Comparison of ENCODE assay signal across 8 mouse cellular contexts in genomic region chr13:18174003-18174402, GRCm38 (mm10).
DNase-seq lines count a peak whose midpoint lies in the region; ATAC-seq and TF ChIP-seq lines count a peak whose summit lies in the region.
"Had no signal": no experiment of that assay in that cellular context is flagged by ENCODE, and none has a peak within 500 bp of the region (broad histone marks: within the 10 kb centered on the region; RNA-seq: fewer than 3 reads in every experiment).

No protein-coding gene starts in this region.

- TF ChIP-seq EP300 in lung, postnatal 0 days (IDR thresholded peaks at IDR 0.05), result no peak

- no peak overlapping the region for H3K27ac ChIP-seq in kidney, adult 2 months (ENCODE audit: insufficient read depth, low read depth, low read length)
- H3K27ac ChIP-seq in lung, postnatal 0 days (ENCODE audit: low read length), result no peak overlapping the region
- H3K27ac ChIP-seq: limb, embryonic 12.5 days had no signal

- no peaks in the 10 kb centered on the region for H3K79me2 ChIP-seq in C2C12 (ENCODE audit: control insufficient read depth, insufficient read depth)

- no peaks in the 10 kb centered on the region for H3K79me3 ChIP-seq in C2C12 (ENCODE audit: low read depth)

- ATAC-seq in lung, postnatal 0 days, result no peak

- H3ac ChIP-seq in C2C12 (ENCODE audit: control insufficient read depth, insufficient read length, low read depth), result no peak overlapping the region

- no peak overlapping the region for H3K9ac ChIP-seq in lung, postnatal 0 days (replicated peaks; ENCODE audit: low read depth)
- H3K9ac ChIP-seq: limb, embryonic 12.5 days had no signal

- no peaks in the 10 kb centered on the region for H3K9me3 ChIP-seq in lung, postnatal 0 days (ENCODE audit: low read length)
- H3K9me3 ChIP-seq: limb, embryonic 12.5 days had no signal

- H3K36me3 ChIP-seq in kidney, adult 2 months (ENCODE audit: control insufficient read depth, insufficient read depth, low read length), result no peaks in the 10 kb centered on the region
- no peaks in the 10 kb centered on the region for H3K36me3 ChIP-seq in C2C12 (ENCODE audit: control insufficient read depth, insufficient read depth)
- no peaks in the 10 kb centered on the region for H3K36me3 ChIP-seq in lung, postnatal 0 days (ENCODE audit: insufficient read depth, low read length)
- H3K36me3 ChIP-seq: limb, embryonic 12.5 days had no signal

- TF ChIP-seq CTCF in kidney, adult 2 months (conservative IDR thresholded peaks at IDR 0.05; ENCODE audit: insufficient read depth, insufficient read length, low read depth, low read length), result peak; percentile 73
- peak; percentile 51 for TF ChIP-seq CTCF in C2C12 (IDR thresholded peaks at IDR 0.05; ENCODE audit: control insufficient read depth, insufficient read depth, insufficient read length)
- TF ChIP-seq CTCF in lung, postnatal 0 days (IDR thresholded peaks at IDR 0.05), result peak; percentile 72

- H3K4me1 ChIP-seq in kidney, adult 2 months (ENCODE audit: control insufficient read depth, insufficient read depth, low read length), result no peaks in the 10 kb centered on the region
- H3K4me1 ChIP-seq in lung, postnatal 0 days (ENCODE audit: insufficient read depth, low read depth, low read length), result no peaks in the 10 kb centered on the region
- H3K4me1 ChIP-seq: limb, embryonic 12.5 days had no signal

- H3K4me2 ChIP-seq in lung, postnatal 0 days (replicated peaks; ENCODE audit: low read depth, low read length), result no peak overlapping the region
- H3K4me2 ChIP-seq: limb, embryonic 12.5 days had no signal

- TF ChIP-seq POLR2A in kidney, adult 2 months (IDR thresholded peaks at IDR 0.05; ENCODE audit: low read depth, low read length), result no peak

- no peaks in the 10 kb centered on the region; the same call in 1 of the 2 replicates for H3K27me3 ChIP-seq in kidney, adult 2 months (replicated peaks; ENCODE audit: control insufficient read depth, insufficient read depth, low read length)
- no peaks in the 10 kb centered on the region for H3K27me3 ChIP-seq in C2C12 (ENCODE audit: control insufficient read depth, insufficient read depth, insufficient read length)
- H3K27me3 ChIP-seq in lung, postnatal 0 days (replicated peaks; ENCODE audit: insufficient read depth, low read length), result no peaks in the 10 kb centered on the region
- H3K27me3 ChIP-seq: limb, embryonic 12.5 days had no signal

- peak; percentile 15 for DNase-seq in kidney, adult 2 months
- no peak for DNase-seq in kidney, adult 11 months
- DNase-seq in 3T3-L1 (ENCODE audit: low read depth, low spot score), result peak; percentile 46
- DNase-seq in embryo, embryonic 10 days (ENCODE audit: low spot score), result peak; percentile 72
- DNase-seq in lung, postnatal 0 days (ENCODE audit: low spot score), result peak; percentile 29
- DNase-seq in urinary bladder, adult 18-20 months (ENCODE audit: low spot score in 2 of 2), result no peak

- WGBS in kidney, adult 2 months, result 60% methylated on average over 3 of the region's 3 CpGs
- WGBS in lung, postnatal 0 days, result 42% methylated on average over 3 of the region's 3 CpGs

- H3K4me3 ChIP-seq in kidney, adult 2 months (ENCODE audit: insufficient read depth, low read depth, low read length), result no peak overlapping the region
- no peak overlapping the region for H3K4me3 ChIP-seq in C2C12 (ENCODE audit: insufficient read depth, poor library complexity, severe bottlenecking)
- H3K4me3 ChIP-seq in lung, postnatal 0 days (ENCODE audit: low read depth, low read length), result no peak overlapping the region
- H3K4me3 ChIP-seq: limb, embryonic 12.5 days had no signal

TF ChIP-seq in C2C12, 6 proteins besides CTCF, POLR2A, EP300 and RAD21:
- no peak for TF ChIP-seq CEBPB (IDR thresholded peaks at IDR 0.05; ENCODE audit: low read depth)
- no peak for TF ChIP-seq USF1 (IDR thresholded peaks at IDR 0.05; ENCODE audit: low read depth)
- no peak for TF ChIP-seq MYOG (IDR thresholded peaks at IDR 0.05; ENCODE audit: control insufficient read depth, extremely low read depth, insufficient read length)
- no peak for TF ChIP-seq MAX (IDR thresholded peaks at IDR 0.05)
- no peak for TF ChIP-seq FOSL1 (IDR thresholded peaks at IDR 0.05; ENCODE audit: insufficient read depth, low read length, poor library complexity, severe bottlenecking)
- no peak for TF ChIP-seq MYOD1 (IDR thresholded peaks at IDR 0.05; ENCODE audit: control insufficient read depth, insufficient read length, low read depth)

Comparison
In these comparisons a context has a peak if more than half of its experiments do, and no peak if none do; other contexts are left out.
1. DNase-seq: peak in kidney, adult 2 months (single experiment), 3T3-L1 (single experiment), embryo, embryonic 10 days (single experiment) and lung, postnatal 0 days (single experiment); none in kidney, adult 11 months (single experiment) and urinary bladder, adult 18-20 months (0 of 2).
2. Peak in every context shown above with its lines, with median percentiles within 50 percentile points of each other: CTCF ChIP-seq.